Comparison of ENCODE assay signal across 10 mouse cellular contexts in the genomic region with DNA sequence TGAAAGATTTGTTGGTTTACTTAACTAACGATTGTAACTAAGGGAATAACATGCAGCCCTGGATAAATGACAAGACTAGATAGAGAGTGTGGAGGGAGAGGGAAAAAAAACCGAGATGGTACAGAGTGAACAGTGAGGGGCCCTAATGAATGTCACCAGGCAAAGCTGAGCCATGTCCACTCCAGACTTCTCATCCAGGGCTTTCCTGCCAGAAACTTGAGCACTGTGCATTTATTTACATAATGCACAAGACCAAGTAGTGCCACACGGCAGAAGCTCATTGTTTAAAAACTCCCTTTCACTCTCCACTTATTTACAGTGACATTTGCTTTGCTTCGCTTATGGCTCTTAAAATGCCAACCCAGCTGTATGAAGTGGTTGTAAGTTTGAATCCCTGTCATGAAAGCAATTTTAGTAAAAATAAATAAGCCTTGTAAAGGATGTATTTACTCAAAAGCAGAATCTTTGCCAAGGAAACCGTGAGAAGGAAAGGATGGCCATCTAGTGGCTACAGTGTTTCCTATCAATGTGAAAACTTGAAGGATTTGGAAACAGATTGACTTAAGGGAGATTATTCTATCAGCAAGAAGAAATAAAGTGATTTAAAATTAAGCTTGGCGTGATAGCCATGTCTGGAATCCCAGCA. TPM values are rescaled to one million over a fixed set of nuclear protein-coding genes. Genes with fewer than 3 reads are reported as not detected.
DNase-seq lines count a peak whose midpoint lies in the region; ATAC-seq and TF ChIP-seq lines count a peak whose summit lies in the region.
"Had no signal": no experiment of that assay in that cellular context is flagged by ENCODE, and none has a peak within 500 bp of the region (broad histone marks: within the 10 kb centered on the region; RNA-seq: fewer than 3 reads in every experiment).

No protein-coding gene starts in this region.

- H3K4me1 ChIP-seq in intestine, embryonic 15.5 days (replicated peaks) = no peaks in the 10 kb centered on the region
- no peaks in the 10 kb centered on the region for H3K4me1 ChIP-seq in intestine, embryonic 16.5 days (ENCODE audit: control insufficient read depth, insufficient read depth, low read length)
- no peaks in the 10 kb centered on the region for H3K4me1 ChIP-seq in forebrain, postnatal 0 days (ENCODE audit: insufficient read depth)
- H3K4me1 ChIP-seq in stomach, postnatal 0 days (replicated peaks; ENCODE audit: control insufficient read depth, insufficient read depth) = no peaks in the 10 kb centered on the region
- H3K4me1 ChIP-seq: heart, embryonic 10.5 days; stomach, embryonic 15.5 days had no signal

- H3K27ac ChIP-seq in intestine, embryonic 15.5 days = no peak overlapping the region
- H3K27ac ChIP-seq in intestine, embryonic 16.5 days (ENCODE audit: low read length) = no peak overlapping the region
- no peak overlapping the region for H3K27ac ChIP-seq in forebrain, postnatal 0 days (ENCODE audit: low read depth, low read length)
- H3K27ac ChIP-seq in stomach, postnatal 0 days (replicated peaks) = no peak overlapping the region
- H3K27ac ChIP-seq: heart, embryonic 10.5 days; stomach, embryonic 15.5 days had no signal

- WGBS in intestine, embryonic 15.5 days = 33% methylated on average over 6 of the region's 6 CpGs
- 25% methylated on average over 6 of the region's 6 CpGs for WGBS in intestine, embryonic 16.5 days
- WGBS in forebrain, postnatal 0 days = 18% methylated on average over 6 of the region's 6 CpGs
- WGBS in stomach, postnatal 0 days = 24% methylated on average over 6 of the region's 6 CpGs

- no peaks in the 10 kb centered on the region for H3K36me3 ChIP-seq in intestine, embryonic 15.5 days
- H3K36me3 ChIP-seq in intestine, embryonic 16.5 days (ENCODE audit: control insufficient read depth, insufficient read depth, low read length) = no peaks in the 10 kb centered on the region
- H3K36me3 ChIP-seq in forebrain, postnatal 0 days (ENCODE audit: insufficient read depth) = no peaks in the 10 kb centered on the region
- no peaks in the 10 kb centered on the region for H3K36me3 ChIP-seq in stomach, postnatal 0 days (ENCODE audit: control insufficient read depth, insufficient read depth, low read length)
- H3K36me3 ChIP-seq: heart, embryonic 10.5 days; stomach, embryonic 15.5 days had no signal

- peak; percentile 13 for DNase-seq in retina, embryonic 14.5 days (ENCODE audit: low spot score)
- no peak for DNase-seq in retina, postnatal 1 day
- peak; percentile 80 for DNase-seq in forebrain, postnatal 0 days
- DNase-seq in stomach, postnatal 0 days (ENCODE audit: low spot score) = no peak
- DNase-seq in ovary, postnatal 36 days (ENCODE audit: low spot score) = no peak
- no peak for DNase-seq in urinary bladder, postnatal 4 days (ENCODE audit: low spot score in 2 of 2)

- no peak overlapping the region for H3K9ac ChIP-seq in intestine, embryonic 15.5 days
- H3K9ac ChIP-seq in intestine, embryonic 16.5 days (ENCODE audit: low read depth, low read length) = no peak overlapping the region
- H3K9ac ChIP-seq in forebrain, postnatal 0 days = no peak overlapping the region
- H3K9ac ChIP-seq in stomach, postnatal 0 days (ENCODE audit: low read length) = no peak overlapping the region
- H3K9ac ChIP-seq: stomach, embryonic 15.5 days had no signal

- no peak for TF ChIP-seq EP300 in stomach, postnatal 0 days (optimal IDR thresholded peaks at IDR 0.05)

- no peak overlapping the region for H3K4me2 ChIP-seq in intestine, embryonic 15.5 days (replicated peaks)
- no peak overlapping the region for H3K4me2 ChIP-seq in intestine, embryonic 16.5 days (ENCODE audit: low read depth, low read length)
- 0 out of 2 replicates have a peak overlapping the region, but pooled peaks have one; percentile 6 for H3K4me2 ChIP-seq in forebrain, postnatal 0 days (ENCODE audit: low read depth)
- no peak overlapping the region for H3K4me2 ChIP-seq in stomach, postnatal 0 days (replicated peaks; ENCODE audit: low read depth)
- H3K4me2 ChIP-seq: stomach, embryonic 15.5 days had no signal

- peak; percentile 81 for TF ChIP-seq CTCF in forebrain, postnatal 0 days (IDR thresholded peaks at IDR 0.05; ENCODE audit: low read depth)
- peak; percentile 71 for TF ChIP-seq CTCF in stomach, postnatal 0 days (IDR thresholded peaks at IDR 0.05; ENCODE audit: low read depth)

- no peaks in the 10 kb centered on the region for H3K9me3 ChIP-seq in intestine, embryonic 15.5 days
- H3K9me3 ChIP-seq in intestine, embryonic 16.5 days (ENCODE audit: control insufficient read depth, low read length) = no peaks in the 10 kb centered on the region
- H3K9me3 ChIP-seq in forebrain, postnatal 0 days (ENCODE audit: low read length) = no peaks in the 10 kb centered on the region
- no peaks in the 10 kb centered on the region for H3K9me3 ChIP-seq in stomach, postnatal 0 days (ENCODE audit: control insufficient read depth, low read length)
- H3K9me3 ChIP-seq: heart, embryonic 10.5 days; stomach, embryonic 15.5 days had no signal

- no peaks in the 10 kb centered on the region for H3K27me3 ChIP-seq in intestine, embryonic 15.5 days (replicated peaks)
- H3K27me3 ChIP-seq in intestine, embryonic 16.5 days (replicated peaks; ENCODE audit: control insufficient read depth, insufficient read depth, low read length) = no peaks in the 10 kb centered on the region
- no peaks in the 10 kb centered on the region for H3K27me3 ChIP-seq in forebrain, postnatal 0 days (ENCODE audit: insufficient read depth, low read length)
- H3K27me3 ChIP-seq in stomach, postnatal 0 days (ENCODE audit: control insufficient read depth, insufficient read depth, low read length) = no peaks in the 10 kb centered on the region
- H3K27me3 ChIP-seq: stomach, embryonic 15.5 days had no signal

- H3K4me3 ChIP-seq in intestine, embryonic 15.5 days (replicated peaks) = no peak overlapping the region
- H3K4me3 ChIP-seq in intestine, embryonic 16.5 days (ENCODE audit: low read length) = no peak overlapping the region
- no peak overlapping the region for H3K4me3 ChIP-seq in forebrain, postnatal 0 days (ENCODE audit: low read depth, low read length)
- H3K4me3 ChIP-seq in stomach, postnatal 0 days (ENCODE audit: low read depth, low read length) = no peak overlapping the region
- H3K4me3 ChIP-seq: heart, embryonic 10.5 days; stomach, embryonic 15.5 days had no signal

- peak; percentile 51 for ATAC-seq in intestine, embryonic 15.5 days
- ATAC-seq in intestine, embryonic 16.5 days = no peak
- ATAC-seq in forebrain, postnatal 0 days = peak; percentile 81
- ATAC-seq in stomach, postnatal 0 days (ENCODE audit: low FRiP score, low TSS enrichment) = no peak

RNA-seq across cellular contexts. Expression of a gene that starts 12.5 kb away (rescaled TPM):
- polyA plus RNA-seq in intestine, embryonic 15.5 days (2015; fragmentation: Nextera tagmentation; extraction: Ambion mirVana) = 74.2 and 81.2 TPM in 2 replicates
- polyA plus RNA-seq in intestine, embryonic 16.5 days (2015; fragmentation: Nextera tagmentation; extraction: Ambion mirVana) = 70.3 and 74.6 TPM in 2 replicates
- total RNA-seq in forebrain, postnatal 0 days (2014; rRNA removed) = 38.7 and 60.9 TPM in 2 replicates
- polyA plus RNA-seq in forebrain, postnatal 0 days (2015; fragmentation: Nextera tagmentation; extraction: Ambion mirVana) = 24.7 and 30.0 TPM in 2 replicates
- polyA plus RNA-seq in stomach, postnatal 0 days (2015; fragmentation: Nextera tagmentation; extraction: Ambion mirVana) = 23.0 and 23.6 TPM in 2 replicates

Comparison
In these comparisons a context has a peak if more than half of its experiments do, and no peak if none do; other contexts are left out.
1. ATAC-seq: peak in intestine, embryonic 15.5 days (single experiment) and forebrain, postnatal 0 days (single experiment); none in intestine, embryonic 16.5 days (single experiment) and stomach, postnatal 0 days (single experiment).
2. DNase-seq: peak in retina, embryonic 14.5 days (single experiment) and forebrain, postnatal 0 days (single experiment); none in retina, postnatal 1 day (single experiment), stomach, postnatal 0 days (single experiment), ovary, postnatal 36 days (single experiment) and urinary bladder, postnatal 4 days (0 of 2).